Mouse (Mus musculus) right cerebral cortex, postnatal 36 days (tissue): ENCODE measurements around the gene Olfr450.

Experiments
- DNase-seq, 2 experiments: peaks; one replicate each; pipeline ENCODE4 v3.0.0; 2022; ENCODE audit warnings: low spot score in 2 of 2, mixed read lengths in 1 of 2

The Olfr450 gene

DNA sequence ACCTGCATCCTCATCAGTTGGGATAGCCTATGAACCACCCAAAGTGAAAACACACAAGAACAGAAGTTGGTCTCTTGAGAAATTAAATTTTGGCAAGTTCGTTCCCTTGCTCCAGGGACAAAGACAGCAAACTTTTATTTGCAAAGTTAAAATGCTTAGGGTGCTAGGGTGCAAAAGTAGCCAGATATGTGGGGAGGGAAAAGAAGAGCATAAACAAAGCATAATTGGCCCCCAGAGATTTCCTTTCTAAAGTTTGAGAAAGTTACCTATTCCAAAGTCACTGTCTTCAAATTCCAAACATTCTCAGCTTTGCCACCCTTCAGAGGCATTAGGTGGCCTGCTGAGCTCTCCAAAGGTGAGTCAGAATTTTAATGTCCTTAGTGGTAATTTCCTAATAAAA is at the start of gene Olfr450:
Olfr450 (plus strand) TSS at position 301 of the 400 bp plus-strand sequence.
- no peak for DNase-seq

DNA sequence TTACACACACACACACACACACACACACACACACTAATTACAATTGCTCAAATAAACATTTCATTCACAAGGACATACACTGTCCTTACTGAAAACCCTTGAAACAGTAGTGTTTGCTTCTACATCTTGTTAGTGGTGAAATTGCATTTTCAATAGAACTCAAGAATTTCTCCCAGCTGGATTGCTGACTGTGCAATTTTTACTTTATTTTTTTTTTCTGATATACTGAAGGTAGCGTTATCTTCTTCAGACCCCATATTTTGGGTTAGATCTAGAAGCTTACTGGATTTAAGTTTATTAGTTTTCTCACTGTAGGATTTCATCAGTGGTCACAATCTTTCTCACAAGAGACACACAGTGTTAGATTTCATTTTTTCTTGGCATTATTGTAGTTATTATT is 34.7 kb upstream of the Olfr450 start:
- no peak for DNase-seq

DNA sequence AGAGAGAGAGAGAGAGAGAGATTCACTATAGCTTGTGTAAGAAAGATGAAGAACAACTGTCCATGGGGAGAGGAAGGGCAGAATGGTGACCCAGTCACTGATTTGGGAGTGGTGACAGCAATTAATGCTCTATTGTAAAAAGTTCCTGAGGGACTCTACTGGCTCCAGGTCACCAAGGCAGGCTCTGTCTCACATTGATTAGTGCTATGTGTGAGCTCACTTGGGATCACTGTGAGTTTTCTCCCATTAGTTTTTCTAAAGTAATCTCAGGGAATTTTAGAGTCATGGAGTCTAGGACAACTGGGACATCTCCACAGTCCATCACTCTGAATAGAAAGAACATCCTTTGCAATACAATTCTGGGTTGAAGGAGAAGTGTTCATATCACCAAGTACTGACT is 26.9 kb upstream of the Olfr450 start, which contains the start of gene Olfr452:
Olfr452 (plus strand) TSS at position 301 of the 400 bp plus-strand sequence.
- no peak for DNase-seq

DNA sequence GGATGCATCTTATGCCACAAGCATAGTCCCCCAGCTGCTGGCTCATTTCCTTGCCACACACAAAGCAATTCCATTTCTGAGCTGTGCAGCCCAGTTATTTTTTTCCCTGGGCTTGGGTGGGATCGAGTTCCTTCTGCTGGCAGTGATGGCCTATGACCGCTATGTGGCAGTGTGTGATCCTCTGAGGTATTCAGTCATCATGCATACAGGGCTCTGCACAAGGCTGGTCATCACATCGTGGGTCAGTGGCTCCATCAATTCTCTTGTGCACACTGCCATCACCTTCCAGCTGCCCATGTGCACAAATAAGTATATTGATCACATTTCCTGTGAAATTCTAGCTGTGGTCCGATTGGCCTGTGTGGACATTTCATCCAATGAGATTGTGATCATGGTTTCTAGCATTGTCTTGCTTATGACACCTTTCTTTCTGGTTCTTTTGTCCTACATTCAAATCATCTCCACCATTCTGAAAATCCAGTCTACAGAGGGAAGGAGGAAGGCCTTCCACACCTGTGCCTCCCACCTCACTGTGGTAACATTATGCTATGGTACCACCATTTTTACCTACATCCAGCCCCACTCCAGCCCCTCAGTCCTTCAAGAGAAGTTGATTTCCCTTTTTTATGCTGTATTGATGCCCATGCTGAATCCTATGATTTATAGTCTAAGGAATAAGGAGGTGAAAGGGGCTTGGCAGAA is 21.3 kb upstream of the Olfr450 start:
- no peak for DNase-seq

DNA sequence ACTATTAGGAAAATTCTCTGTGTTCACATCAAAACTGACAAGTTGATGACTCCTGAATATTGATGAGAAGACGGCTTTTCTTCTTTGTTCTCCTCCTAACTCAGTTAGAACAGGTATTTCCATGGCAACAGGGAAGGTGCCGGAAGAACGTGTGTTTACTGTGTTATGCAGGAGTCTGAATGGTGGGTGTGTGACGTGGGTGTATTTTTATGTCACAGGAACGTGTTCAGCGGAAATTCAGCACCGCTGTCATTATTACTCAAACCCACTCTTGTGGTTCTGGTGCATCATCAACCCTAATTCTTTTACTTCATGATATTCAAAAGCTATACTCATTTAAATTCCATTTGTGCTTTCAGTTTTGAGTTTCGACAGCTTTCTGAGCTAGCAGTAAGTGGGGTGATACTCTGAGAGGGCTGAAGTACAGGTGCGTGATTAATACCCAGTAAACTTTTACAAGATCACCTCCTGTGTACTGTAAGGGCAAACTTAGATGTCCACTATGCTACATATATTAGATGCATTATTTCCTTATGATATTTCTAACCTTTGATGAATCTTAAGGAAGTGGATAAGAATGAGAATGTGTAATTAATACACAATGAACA is 20.7 kb upstream of the Olfr450 start:
- peak; percentile 2 to 13 for DNase-seq

DNA sequence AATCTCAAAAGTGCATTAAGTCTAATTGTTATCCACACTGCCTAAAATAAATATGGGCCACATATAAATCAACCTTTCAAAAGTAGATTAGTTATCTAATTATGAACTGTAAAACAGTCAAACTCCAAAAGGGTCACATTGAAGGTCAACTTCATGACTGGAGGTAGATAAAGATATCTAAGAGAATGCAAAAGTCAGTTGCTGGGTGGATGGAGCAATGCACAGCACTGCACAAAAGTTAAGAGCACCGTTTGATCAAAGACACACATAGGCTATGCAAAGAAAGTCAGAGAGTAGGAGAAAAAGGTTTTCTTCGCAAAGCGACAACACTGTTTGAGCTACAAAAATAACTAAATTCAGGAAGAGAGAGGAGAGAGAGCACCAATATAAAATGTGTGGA is 16.8 kb upstream of the Olfr450 start:
- DNase-seq, result no peak

DNA sequence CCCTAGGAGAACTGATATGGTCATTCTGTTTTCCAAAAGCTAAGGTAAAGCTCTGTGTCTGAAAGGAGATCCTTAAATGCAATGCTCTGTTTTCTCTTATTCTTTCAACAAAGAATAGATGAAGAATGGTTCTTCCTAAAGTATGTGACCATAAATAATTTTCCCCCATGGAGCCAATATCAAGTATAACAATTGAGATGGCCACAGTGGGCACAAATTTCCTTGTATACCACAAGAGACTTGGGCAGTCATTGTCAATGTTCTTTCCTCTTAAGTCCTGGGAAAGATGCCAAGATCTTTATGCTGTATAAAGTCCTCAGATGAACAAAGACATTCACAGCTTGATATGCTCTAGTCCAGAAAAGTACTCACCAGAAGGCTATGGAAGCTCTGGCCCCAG is 22.3 kb downstream of the Olfr450 start, which contains the start of gene Olfr449:
Olfr449 (plus strand) TSS at position 301 of the 400 bp plus-strand sequence.
- no peak for DNase-seq

DNA sequence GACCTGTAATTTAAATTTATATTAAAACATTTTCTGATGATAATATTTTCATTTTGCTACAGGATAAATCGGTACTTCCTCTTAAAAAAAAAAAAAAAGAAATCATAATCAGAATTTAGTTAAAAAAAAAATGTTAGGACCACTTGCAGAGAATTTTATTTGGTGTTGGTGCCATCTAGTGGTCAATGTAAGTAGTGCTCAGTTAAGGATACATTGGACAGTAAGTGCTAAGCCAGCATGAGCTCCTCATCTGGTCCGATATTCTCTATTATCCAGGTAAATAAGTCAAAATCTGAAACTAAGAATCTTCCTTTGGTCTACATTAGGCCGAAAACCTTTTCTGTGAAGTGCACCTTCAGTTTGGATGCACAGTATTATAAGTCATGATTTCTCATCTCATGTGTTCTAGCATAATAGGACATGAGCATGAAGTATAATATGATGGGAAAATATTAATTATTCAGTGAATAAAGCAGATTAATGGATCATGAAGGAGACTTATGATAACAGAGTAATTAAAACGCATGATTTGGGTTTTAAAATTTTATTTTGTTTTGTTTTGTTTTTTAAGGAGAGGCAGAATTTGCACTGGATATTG is 48.6 kb downstream of the Olfr450 start:
- DNase-seq, result peak in 1 of 2 experiments; percentile 14
